Mouse (Mus musculus) midbrain, embryonic 14.5 days (tissue): ENCODE results near the gene Siglecf. TPM values are rescaled to one million over a fixed set of nuclear protein-coding genes. Genes with fewer than 3 reads are reported as not detected.

Source experiments
- ATAC-seq: fragments of 200-750 bp; cut with Nextera tagmentation; 2 replicates; pipeline ENCODE4 v1.8.0; 2017; ENCODE audit warnings: moderate number of reproducible peaks, moderate library complexity; ENCODE audit not compliant: low FRiP score, low TSS enrichment
- DNase-seq: peaks from one replicate; pipeline ENCODE4 v3.0.0-alpha.2; 2015
- H3K27ac ChIP-seq: fragments of 300-500 bp; sonication (generic); replicated peaks from 2 replicates; pipeline ENCODE4 v1.5.1; 2014; ENCODE audit warnings: mild to moderate bottlenecking, low read depth, low read length, moderate library complexity
- H3K27me3 ChIP-seq: fragments of 300-500 bp; sonication (generic); 2 replicates; pipeline ENCODE4 v1.6.1; 2014; ENCODE audit warnings: low read length, control low read depth, mixed read lengths; ENCODE audit not compliant: control insufficient read depth, insufficient read depth
- H3K36me3 ChIP-seq: fragments of 300-500 bp; sonication (generic); 2 replicates; pipeline ENCODE4 v1.6.1; 2014; ENCODE audit warnings: low read length, control low read depth; ENCODE audit not compliant: control insufficient read depth, insufficient read depth
- H3K4me1 ChIP-seq: fragments of 300-500 bp; sonication (generic); 2 replicates; pipeline ENCODE4 v1.6.1; 2014; ENCODE audit warnings: mild to moderate bottlenecking, antibody characterized with exemption, low read length, control low read depth; ENCODE audit not compliant: control insufficient read depth, insufficient read depth
- H3K4me2 ChIP-seq: fragments of 300-500 bp; sonication (generic); 2 replicates; pipeline ENCODE4 v1.6.1; 2014; ENCODE audit warnings: mild to moderate bottlenecking, low read length, moderate library complexity
- H3K4me3 ChIP-seq: fragments of 300-500 bp; sonication (generic); replicated peaks from 2 replicates; pipeline ENCODE4 v1.5.1; 2014; ENCODE audit warnings: low read depth, low read length
- H3K9ac ChIP-seq: fragments of 300-500 bp; sonication (generic); replicated peaks from 2 replicates; pipeline ENCODE4 v1.6.1; 2014; ENCODE audit warnings: mild to moderate bottlenecking, low read length, moderate library complexity
- H3K9me3 ChIP-seq: fragments of 300-500 bp; sonication (generic); 2 replicates; pipeline ENCODE4 v1.6.1; 2016; ENCODE audit warnings: low read length, control low read depth, mixed read lengths; ENCODE audit not compliant: control insufficient read depth
- WGBS: fragments of 180-500 bp; shearing (Covaris S2); extraction: QIAGEN DNeasy Blood & Tissue Kit; methylation state at CpG from one replicate; pipeline ENCODE4 v1.1.7; 2014; 5-methylcytosine and 5-hydroxymethylcytosine counted together
- polyA plus RNA-seq: library from polyadenylated mRNA; unstranded; fragments of >200 nt; fragmentation: Nextera tagmentation; extraction: Ambion mirVana; gene quantifications from 2 replicates; pipeline ENCODE4 v1.2.1, GENCODE M21; 2014

Gene Siglecf
- polyA plus RNA-seq, 1 experiment from 2014 or later: 0.21 TPM

DNA sequence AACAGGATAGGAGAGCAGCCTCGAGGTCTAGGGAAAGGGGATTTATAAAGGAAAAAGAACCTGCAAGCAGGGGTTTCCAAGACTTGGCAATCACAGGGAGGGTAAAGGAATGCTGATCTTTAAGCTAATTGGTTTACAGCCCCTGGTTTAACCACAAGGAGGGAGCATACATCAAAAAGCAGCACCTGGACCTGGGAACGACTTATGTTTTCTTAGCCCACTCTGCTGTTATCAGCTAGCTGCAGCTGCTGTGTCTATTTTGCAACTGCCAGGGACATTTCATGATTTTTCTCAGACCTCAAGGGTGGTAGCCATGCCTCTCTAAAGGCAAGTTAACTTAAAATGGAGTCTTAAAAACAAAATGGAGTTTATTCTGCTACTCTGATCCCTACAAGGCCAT is 51.6 kb downstream of the Siglecf start:
- Histone ChIP-seq H3K27ac (no peak overlapping the region), H3K4me2 (no peak overlapping the region), H3K9me3 (no peaks in the 10 kb centered on the region), H3K27me3 (no peaks in the 10 kb centered on the region), H3K4me3 (no peak overlapping the region), H3K36me3 (no peaks in the 10 kb centered on the region), H3K4me1 (no peaks in the 10 kb centered on the region), H3K9ac (no peak overlapping the region)
- ATAC-seq (no peak), DNase-seq (no peak)
- WGBS: 57% methylated on average over 2 of the region's 2 CpGs

DNA sequence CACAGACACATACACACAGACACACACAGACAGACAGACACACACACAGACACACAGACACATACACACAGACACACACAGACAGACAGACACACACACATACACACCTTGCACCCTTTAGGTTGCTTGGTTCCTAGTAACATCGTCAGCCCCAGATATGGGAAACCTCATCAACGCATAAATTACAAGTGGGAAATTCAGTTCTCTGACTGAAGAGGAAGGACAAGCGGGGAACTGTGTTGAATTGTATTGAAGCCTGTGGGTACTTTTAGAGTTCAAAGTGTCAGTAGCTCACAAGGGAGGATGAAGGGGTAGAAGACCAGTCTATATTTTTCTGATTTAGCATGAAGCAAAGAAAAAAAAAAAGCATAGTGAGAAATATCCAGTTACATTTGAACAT is 56.4 kb downstream of the Siglecf start:
- WGBS: 89% methylated on average over 3 of the region's 3 CpGs
- Histone ChIP-seq H3K36me3 (no peaks in the 10 kb centered on the region), H3K27me3 (no peaks in the 10 kb centered on the region), H3K4me1 (no peaks in the 10 kb centered on the region), H3K4me3 (no peak overlapping the region), H3K9me3 (no peaks in the 10 kb centered on the region), H3K9ac (no peak overlapping the region), H3K27ac (no peak overlapping the region), H3K4me2 (no peak overlapping the region)
- ATAC-seq: no peak
- no peak for DNase-seq

DNA sequence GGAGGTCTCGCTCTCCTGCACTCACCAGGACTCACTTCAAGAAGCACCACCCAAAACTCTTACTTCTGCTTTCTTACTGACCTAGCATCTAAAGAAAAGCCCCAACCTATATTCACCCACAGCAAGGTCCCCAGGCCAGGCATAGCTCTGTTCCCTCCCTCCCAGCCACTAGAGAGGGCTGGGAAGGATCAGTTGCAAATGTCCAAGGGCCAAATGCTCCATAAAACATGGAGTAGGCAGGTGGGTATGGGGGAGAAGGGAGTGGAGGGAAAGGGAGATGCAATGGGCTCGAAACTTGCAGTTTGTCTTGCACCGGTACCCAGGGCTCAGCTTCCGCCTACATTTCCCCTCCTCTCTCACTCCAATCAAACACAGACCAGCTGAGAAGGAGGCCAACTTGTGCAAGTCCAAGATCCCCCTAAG is 57.0 kb downstream of the Siglecf start, which contains the start of gene Siglecg:
Gene Siglecg, plus strand, starts transcription at position 74 of the 423 bp plus-strand sequence.
- no peaks in the 10 kb centered on the region for H3K27me3 ChIP-seq
- no peaks in the 10 kb centered on the region for H3K36me3 ChIP-seq
- DNase-seq (no peak), ATAC-seq (no peak)
- H3K27ac ChIP-seq: no peak within 1 kb of the TSS
- no peak within 1 kb of the TSS for H3K4me3 ChIP-seq
- H3K9me3 ChIP-seq: no peaks in the 10 kb centered on the region
- H3K4me1 ChIP-seq: no peaks in the 10 kb centered on the region
- no peak within 1 kb of the TSS for H3K4me2 ChIP-seq
- 84% methylated on average over 4 of the region's 4 CpGs for WGBS
- no peak within 1 kb of the TSS for H3K9ac ChIP-seq

DNA sequence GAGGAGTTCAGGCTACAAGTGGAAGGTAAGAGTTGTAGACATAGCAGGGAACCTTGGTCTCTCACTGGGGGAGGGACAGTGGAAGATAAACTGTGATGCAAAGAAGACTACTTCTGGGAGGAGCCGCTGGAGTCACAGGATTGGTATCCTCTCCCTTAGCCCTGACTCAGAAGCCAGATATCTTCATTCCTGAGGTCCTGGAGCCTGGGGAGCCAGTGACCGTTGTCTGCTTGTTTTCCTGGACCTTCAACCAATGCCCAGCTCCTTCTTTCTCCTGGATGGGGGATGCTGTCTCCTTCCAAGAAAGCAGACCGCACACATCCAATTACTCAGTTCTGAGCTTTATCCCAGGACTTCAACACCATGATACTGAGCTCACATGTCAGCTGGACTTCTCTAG is 57.9 kb downstream of the Siglecf start:
- ATAC-seq (no peak), DNase-seq (no peak)
- WGBS: 83% methylated on average over 3 of the region's 3 CpGs
- Histone ChIP-seq H3K9me3 (no peaks in the 10 kb centered on the region), H3K36me3 (no peaks in the 10 kb centered on the region), H3K4me3 (no peak overlapping the region), H3K27ac (no peak overlapping the region), H3K27me3 (no peaks in the 10 kb centered on the region), H3K4me1 (no peaks in the 10 kb centered on the region), H3K4me2 (no peak overlapping the region), H3K9ac (no peak overlapping the region)

Other genes starting within 250 kb of the Siglecf start
- gene Zfp936, start 237.1 kb upstream of the Siglecf start, polyA plus RNA-seq: not detected in 2 replicates
- gene Zfp715, start 38.0 kb upstream of the Siglecf start, polyA plus RNA-seq: 18.7 and 29.5 TPM in 2 replicates
- not detected in 2 replicates for gene Siglecg, start 56.9 kb downstream of the Siglecf start, polyA plus RNA-seq
- not detected in 2 replicates for gene Lim2, start 76.3 kb downstream of the Siglecf start, polyA plus RNA-seq
- gene Nkg7, start 85.7 kb downstream of the Siglecf start, polyA plus RNA-seq: not detected in 2 replicates
- gene Cldnd2, start 89.4 kb downstream of the Siglecf start, polyA plus RNA-seq: not detected in 2 replicates
- gene Etfb, start 92.7 kb downstream of the Siglecf start, polyA plus RNA-seq: 101 and 120 TPM in 2 replicates
- not detected in 2 replicates for gene Gm45233, start 92.8 kb downstream of the Siglecf start, polyA plus RNA-seq
- 8.0 and 12.5 TPM in 2 replicates for gene Vsig10l, start 111.8 kb downstream of the Siglecf start, polyA plus RNA-seq
- 8.8 and 12.1 TPM in 2 replicates for gene Iglon5, start 138.7 kb downstream of the Siglecf start, polyA plus RNA-seq
- not detected in 2 replicates for gene 4931406B18Rik, start 154.6 kb downstream of the Siglecf start, polyA plus RNA-seq
- gene Cd33, start 193.1 kb downstream of the Siglecf start, polyA plus RNA-seq: 0.38 and 0.65 TPM in 2 replicates
- gene Zfp658, start 210.9 kb downstream of the Siglecf start, polyA plus RNA-seq: 7.0 and 10.3 TPM in 2 replicates
- gene Zfp719, start 228.3 kb downstream of the Siglecf start, polyA plus RNA-seq: 14.5 and 19.4 TPM in 2 replicates